Mouse (Mus musculus): ENCODE measurements around the gene Olfr288. TPM values are rescaled to one million over a fixed set of nuclear protein-coding genes. Genes with fewer than 3 reads are reported as not detected.
A peak's percentile ranks its signal among the peaks of the same experiment; 100 is the strongest.

Gene Olfr288
- polyA plus RNA-seq, 1 experiment from 2014 or later, result not detected

- H3K4me3 ChIP-seq, result peak overlapping the region; percentile 88
- no peaks in the 10 kb centered on the region for H3K9me3 ChIP-seq
- H3K27ac ChIP-seq (replicated peaks), result peak overlapping the region; percentile 72
- no peaks in the 10 kb centered on the region for H3K27me3 ChIP-seq
- peak overlapping the region; percentile 86 for H3K4me2 ChIP-seq
- ATAC-seq (ENCODE audit: low read depth), result no peak; the same call in 1 of the 2 replicates
- H3K36me3 ChIP-seq, result peaks cover 23% of the 10 kb centered on the region
- H3K4me1 ChIP-seq (replicated peaks), result peaks cover 10% of the 10 kb centered on the region
- WGBS, result under 1% methylated on average over 28 of the region's 36 CpGs
- H3K9ac ChIP-seq, result peak overlapping the region; percentile 96
Observed at GRCm38 (mm10) chr15:98144861-98145507, 50.4 kb downstream of the Olfr288 start.

GRCm38 (mm10) chr15:98142515-98142914 is 52.8 kb downstream of the Olfr288 start:
- peaks cover 10% of the 10 kb centered on the region for H3K4me1 ChIP-seq (replicated peaks)
- no peaks in the 10 kb centered on the region for H3K27me3 ChIP-seq
- H3K9me3 ChIP-seq, result no peaks in the 10 kb centered on the region
- no peak overlapping the region for H3K4me2 ChIP-seq
- H3K9ac ChIP-seq, result no peak overlapping the region
- no peak overlapping the region for H3K27ac ChIP-seq (replicated peaks)
- H3K36me3 ChIP-seq, result peaks cover 48% of the 10 kb centered on the region
- no peak overlapping the region for H3K4me3 ChIP-seq
- no peak for ATAC-seq (ENCODE audit: low read depth)
- 84% methylated on average over 10 of the region's 10 CpGs for WGBS

GRCm38 (mm10) chr15:98140809-98141208 is 54.5 kb downstream of the Olfr288 start:
- 92% methylated on average over 5 of the region's 5 CpGs for WGBS
- peaks cover 65% of the 10 kb centered on the region for H3K36me3 ChIP-seq
- H3K27me3 ChIP-seq, result no peaks in the 10 kb centered on the region
- no peak for ATAC-seq (ENCODE audit: low read depth)
- no peaks in the 10 kb centered on the region for H3K9me3 ChIP-seq
- no peak overlapping the region for H3K27ac ChIP-seq (replicated peaks)
- no peak overlapping the region for H3K4me3 ChIP-seq
- H3K4me1 ChIP-seq (replicated peaks), result peaks cover 10% of the 10 kb centered on the region
- no peak overlapping the region for H3K4me2 ChIP-seq
- H3K9ac ChIP-seq, result no peak overlapping the region

- Histone ChIP-seq H3K4me1 (replicated peaks) (peaks cover 8% of the 10 kb centered on the region), H3K4me3 (no peak overlapping the region), H3K9ac (no peak overlapping the region), H3K9me3 (no peaks in the 10 kb centered on the region), H3K4me2 (no peak overlapping the region), H3K27ac (replicated peaks) (no peak overlapping the region), H3K27me3 (no peaks in the 10 kb centered on the region), H3K36me3 (peaks cover 76% of the 10 kb centered on the region)
- ATAC-seq (ENCODE audit: low read depth), result no peak
- 67% methylated on average over 7 of the region's 7 CpGs for WGBS
Observed at GRCm38 (mm10) chr15:98139763-98140162, 55.6 kb downstream of the Olfr288 start.

- H3K4me2 ChIP-seq, result no peak overlapping the region
Observed at GRCm38 (mm10) chr15:98136871-98137270, 58.5 kb downstream of the Olfr288 start.

More at GRCm38 (mm10) chr15:98136871-98137270, 58.5 kb downstream of the Olfr288 start:
- no peak overlapping the region for H3K27ac ChIP-seq (replicated peaks)
- no peak overlapping the region for H3K9ac ChIP-seq
- H3K36me3 ChIP-seq, result peaks cover 97% of the 10 kb centered on the region
- ATAC-seq (ENCODE audit: low read depth), result no peak
- WGBS, result 93% methylated on average over 9 of the region's 9 CpGs
- H3K4me3 ChIP-seq, result no peak overlapping the region
- no peaks in the 10 kb centered on the region for H3K4me1 ChIP-seq (replicated peaks)
- H3K27me3 ChIP-seq, result no peaks in the 10 kb centered on the region
- no peaks in the 10 kb centered on the region for H3K9me3 ChIP-seq

Other genes with a start within 250 kb of the Olfr288 start
- 45.0 and 49.3 TPM in 2 replicates for gene Tmem106c, start 231.3 kb downstream of the Olfr288 start, polyA plus RNA-seq (2015; fragmentation: Nextera tagmentation; extraction: Ambion mirVana)
- gene Col2a1, start 190.8 kb downstream of the Olfr288 start, polyA plus RNA-seq (2015; fragmentation: Nextera tagmentation; extraction: Ambion mirVana), result 67.1 and 89.2 TPM in 2 replicates
- gene Pfkm, start 103.0 kb downstream of the Olfr288 start, polyA plus RNA-seq (2015; fragmentation: Nextera tagmentation; extraction: Ambion mirVana), result 66.5 and 66.8 TPM in 2 replicates
- 20.3 and 23.4 TPM in 2 replicates for gene Senp1, start 101.8 kb downstream of the Olfr288 start, polyA plus RNA-seq (2015; fragmentation: Nextera tagmentation; extraction: Ambion mirVana)
- 57.5 and 63.8 TPM in 2 replicates for gene Asb8, start 29.9 kb downstream of the Olfr288 start, polyA plus RNA-seq (2015; fragmentation: Nextera tagmentation; extraction: Ambion mirVana)
- gene Ccdc184, start 28.4 kb downstream of the Olfr288 start, polyA plus RNA-seq (2015; fragmentation: Nextera tagmentation; extraction: Ambion mirVana), result 50.1 and 50.4 TPM in 2 replicates
- not detected in 2 replicates for gene Gm44579, start 25.4 kb upstream of the Olfr288 start, polyA plus RNA-seq (2015; fragmentation: Nextera tagmentation; extraction: Ambion mirVana)
- 0.20 TPM in 1 of 2 replicates, not detected in the other for gene Olfr287, start 25.5 kb upstream of the Olfr288 start, polyA plus RNA-seq (2015; fragmentation: Nextera tagmentation; extraction: Ambion mirVana)
- gene Olfr286, start 38.9 kb upstream of the Olfr288 start, polyA plus RNA-seq (2015; fragmentation: Nextera tagmentation; extraction: Ambion mirVana), result not detected in 2 replicates
- gene H1fnt, start 61.8 kb upstream of the Olfr288 start, polyA plus RNA-seq (2015; fragmentation: Nextera tagmentation; extraction: Ambion mirVana), result not detected in 2 replicates
- gene Zfp641, start 100.6 kb upstream of the Olfr288 start, polyA plus RNA-seq (2015; fragmentation: Nextera tagmentation; extraction: Ambion mirVana), result 5.5 and 6.5 TPM in 2 replicates
- gene Olfr285, start 121.8 kb upstream of the Olfr288 start, polyA plus RNA-seq (2015; fragmentation: Nextera tagmentation; extraction: Ambion mirVana), result not detected in 2 replicates
- gene Olfr284, start 145.4 kb upstream of the Olfr288 start, polyA plus RNA-seq (2015; fragmentation: Nextera tagmentation; extraction: Ambion mirVana), result not detected in 2 replicates
- gene Olfr283, start 185.4 kb upstream of the Olfr288 start, polyA plus RNA-seq (2015; fragmentation: Nextera tagmentation; extraction: Ambion mirVana), result not detected in 2 replicates
- not detected in 2 replicates for gene Olfr282, start 235.7 kb upstream of the Olfr288 start, polyA plus RNA-seq (2015; fragmentation: Nextera tagmentation; extraction: Ambion mirVana)

All from neural tube, embryonic 13.5 days (tissue).